Mouse (Mus musculus): Measurements from ENCODE around the gene Msh3. TPM values are rescaled to one million over a fixed set of nuclear protein-coding genes. Genes with fewer than 3 reads are reported as not detected.

Msh3 gene
- polyA plus RNA-seq, 1 experiment, result 14.0 TPM

DNA sequence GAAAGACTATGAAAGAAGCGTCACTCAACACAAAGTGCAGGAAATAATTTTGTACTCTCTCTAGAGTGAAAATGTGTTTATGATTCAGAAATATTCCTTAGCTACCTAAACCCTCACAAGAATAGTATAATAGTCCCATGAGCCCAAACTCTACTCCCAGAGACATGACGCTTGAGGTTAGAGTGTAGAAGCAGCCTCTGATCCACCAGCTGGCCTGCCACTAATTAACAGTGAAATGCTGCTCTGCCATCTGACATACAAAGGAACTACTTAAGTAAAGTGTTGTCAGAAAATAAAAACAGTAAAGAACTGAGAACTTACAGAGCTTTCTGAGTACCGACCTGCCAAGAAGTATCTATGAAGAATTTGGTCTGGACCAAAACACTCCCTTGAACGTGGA lies 52.3 kb downstream of the Msh3 start:
- H3K4me1 ChIP-seq (ENCODE audit: control insufficient read depth, insufficient read depth, low read length), result no peaks in the 10 kb centered on the region
- no peak overlapping the region for H3K27ac ChIP-seq (ENCODE audit: insufficient read depth, low read length)

DNA sequence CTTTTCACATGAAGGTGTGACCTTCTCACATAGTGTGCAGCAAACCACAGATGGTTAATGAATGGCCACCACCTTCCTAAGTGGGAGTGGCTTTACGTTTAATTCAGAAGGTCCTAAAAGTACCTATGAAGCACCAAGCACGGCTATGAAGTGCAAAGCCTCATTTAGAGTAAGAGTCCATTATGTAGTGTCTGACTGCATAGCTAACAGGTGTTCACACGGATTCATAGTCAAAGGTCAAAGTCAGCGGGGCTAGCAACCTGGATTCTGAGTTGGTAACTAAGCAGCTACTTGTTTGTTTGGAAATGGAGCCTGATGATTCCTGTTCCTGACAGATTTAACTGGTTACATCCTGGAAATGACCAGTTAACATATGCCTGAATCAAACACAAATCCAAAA lies 53.0 kb downstream of the Msh3 start:
- no peak overlapping the region for H3K4me3 ChIP-seq (ENCODE audit: insufficient read depth, low read length)
- H3K4me1 ChIP-seq (ENCODE audit: control insufficient read depth, insufficient read depth, low read length), result no peaks in the 10 kb centered on the region
- H3K27ac ChIP-seq (ENCODE audit: insufficient read depth, low read length), result no peak overlapping the region
- TF ChIP-seq POLR2A (IDR thresholded peaks at IDR 0.05; ENCODE audit: low read depth, low read length) (no peak), CTCF (IDR thresholded peaks at IDR 0.05; ENCODE audit: borderline replicate concordance, insufficient read depth, low read length) (no peak)

More for the DNA sequence above, 52.3 kb downstream of the Msh3 start:
- no peak overlapping the region for H3K4me3 ChIP-seq (ENCODE audit: insufficient read depth, low read length)
- TF ChIP-seq CTCF (IDR thresholded peaks at IDR 0.05; ENCODE audit: borderline replicate concordance, insufficient read depth, low read length), result no peak
- TF ChIP-seq POLR2A (IDR thresholded peaks at IDR 0.05; ENCODE audit: low read depth, low read length), result no peak

DNA sequence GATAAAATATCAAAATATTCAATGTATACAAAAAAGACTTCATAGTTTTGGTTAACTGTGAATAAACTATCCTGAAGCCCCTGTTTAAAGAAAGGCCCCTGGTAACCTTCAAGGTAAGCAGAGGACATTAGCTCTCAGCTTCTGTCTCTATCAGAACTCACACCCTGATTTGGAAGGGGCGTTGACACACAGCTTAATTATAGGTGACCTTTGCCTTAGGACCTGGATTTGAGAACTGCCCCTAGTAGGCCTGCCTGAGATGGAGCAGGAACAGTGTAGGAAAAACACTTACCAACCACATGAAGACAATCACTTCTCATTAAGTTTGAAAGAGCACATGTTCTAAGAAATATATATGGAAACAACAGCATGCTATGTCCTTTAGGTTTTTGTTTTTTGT lies 55.3 kb downstream of the Msh3 start:
- H3K4me3 ChIP-seq (ENCODE audit: insufficient read depth, low read length), result no peak overlapping the region
- H3K4me1 ChIP-seq (ENCODE audit: control insufficient read depth, insufficient read depth, low read length), result no peaks in the 10 kb centered on the region
- TF ChIP-seq CTCF (IDR thresholded peaks at IDR 0.05; ENCODE audit: borderline replicate concordance, insufficient read depth, low read length) (no peak), POLR2A (IDR thresholded peaks at IDR 0.05; ENCODE audit: low read depth, low read length) (no peak)
- H3K27ac ChIP-seq (ENCODE audit: insufficient read depth, low read length), result no peak overlapping the region

DNA sequence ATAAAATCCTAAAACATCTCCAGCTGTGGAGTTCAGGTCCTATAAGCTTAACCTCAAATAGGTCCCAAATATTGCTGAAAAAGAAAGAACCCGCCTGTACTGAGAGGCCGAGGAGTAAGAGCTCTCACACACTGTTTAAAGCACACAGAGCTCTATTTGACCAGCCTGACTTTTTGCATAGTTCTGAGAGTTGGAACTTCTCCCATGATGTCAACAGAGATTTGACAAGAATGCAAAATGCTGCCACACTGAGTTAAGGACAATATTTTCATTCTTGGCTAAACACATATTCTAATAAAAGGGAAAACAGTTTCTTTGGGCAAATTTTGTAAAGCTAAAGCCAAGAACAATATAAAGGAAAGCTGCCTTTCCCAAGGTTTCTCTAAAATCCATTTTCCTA lies 57.8 kb downstream of the Msh3 start:
- no peaks in the 10 kb centered on the region for H3K4me1 ChIP-seq (ENCODE audit: control insufficient read depth, insufficient read depth, low read length)
- no peak overlapping the region for H3K4me3 ChIP-seq (ENCODE audit: insufficient read depth, low read length)
- no peak overlapping the region for H3K27ac ChIP-seq (ENCODE audit: insufficient read depth, low read length)
- TF ChIP-seq CTCF (IDR thresholded peaks at IDR 0.05; ENCODE audit: borderline replicate concordance, insufficient read depth, low read length), result no peak
- no peak for TF ChIP-seq POLR2A (IDR thresholded peaks at IDR 0.05; ENCODE audit: low read depth, low read length)

DNA sequence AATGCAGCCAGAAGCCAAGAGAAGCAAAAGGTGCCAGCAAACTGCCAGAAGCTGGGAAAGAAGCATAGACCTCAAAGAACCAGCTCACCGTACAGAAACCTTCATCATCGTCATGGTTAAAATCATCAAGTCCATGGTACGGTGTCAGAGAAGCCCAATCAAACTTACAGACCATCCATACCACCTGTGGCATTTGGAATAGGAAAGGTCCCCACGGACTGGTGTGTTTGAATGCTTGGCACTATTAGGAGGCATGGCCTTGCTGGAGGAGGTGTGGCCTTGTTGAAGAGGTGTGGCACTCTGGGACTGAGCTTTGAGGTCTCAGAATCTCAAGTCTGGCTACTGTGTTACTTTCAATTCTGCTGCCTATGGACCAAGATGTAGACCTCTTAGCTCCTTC lies 58.3 kb downstream of the Msh3 start:
- TF ChIP-seq CTCF (IDR thresholded peaks at IDR 0.05; ENCODE audit: borderline replicate concordance, insufficient read depth, low read length) (no peak), POLR2A (IDR thresholded peaks at IDR 0.05; ENCODE audit: low read depth, low read length) (no peak)
- no peaks in the 10 kb centered on the region for H3K4me1 ChIP-seq (ENCODE audit: control insufficient read depth, insufficient read depth, low read length)
- no peak overlapping the region for H3K27ac ChIP-seq (ENCODE audit: insufficient read depth, low read length)
- no peak overlapping the region for H3K4me3 ChIP-seq (ENCODE audit: insufficient read depth, low read length)

DNA sequence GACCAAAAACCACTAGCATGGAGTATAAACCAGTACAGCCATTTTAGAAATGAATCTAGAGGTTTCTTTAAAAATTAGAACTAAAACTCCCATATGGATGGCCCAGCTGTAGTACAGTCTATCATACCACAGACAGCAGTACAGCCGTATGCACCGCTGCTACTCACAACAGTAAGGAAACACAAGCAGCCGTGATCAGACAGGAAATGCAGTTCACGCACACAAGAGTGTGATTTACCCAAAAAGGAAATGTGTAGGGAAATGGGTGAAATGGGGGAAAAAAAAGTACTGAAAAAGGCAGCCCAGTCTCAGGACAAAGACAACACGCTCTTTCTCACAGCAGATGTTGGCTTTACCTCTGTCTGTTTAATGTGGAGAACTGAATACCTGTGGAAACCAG lies 60.9 kb downstream of the Msh3 start:
- H3K4me3 ChIP-seq (ENCODE audit: insufficient read depth, low read length), result no peak overlapping the region
- TF ChIP-seq POLR2A (IDR thresholded peaks at IDR 0.05; ENCODE audit: low read depth, low read length), result no peak
- no peak for TF ChIP-seq CTCF (IDR thresholded peaks at IDR 0.05; ENCODE audit: borderline replicate concordance, insufficient read depth, low read length)
- no peaks in the 10 kb centered on the region for H3K4me1 ChIP-seq (ENCODE audit: control insufficient read depth, insufficient read depth, low read length)
- H3K27ac ChIP-seq (ENCODE audit: insufficient read depth, low read length), result no peak overlapping the region

DNA sequence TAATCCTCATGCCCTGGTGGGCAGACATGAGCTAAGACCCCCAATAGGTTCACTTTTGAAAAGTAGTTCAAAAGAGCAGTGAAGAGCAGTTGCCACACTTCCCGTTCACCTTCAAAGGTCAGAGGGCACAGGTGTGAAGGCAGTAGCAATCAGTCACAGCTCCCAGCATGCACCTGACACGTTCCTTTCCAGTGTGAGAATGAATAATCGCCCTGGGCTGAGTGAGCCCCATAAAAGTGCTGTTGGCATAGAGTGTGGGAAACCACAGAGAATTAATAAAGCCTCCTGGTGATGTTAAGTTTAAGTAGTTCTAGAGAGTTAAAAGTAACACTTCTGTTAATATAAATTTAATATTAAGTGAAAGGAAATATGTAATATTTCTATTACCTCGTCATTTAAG lies 63.2 kb downstream of the Msh3 start:
- no peaks in the 10 kb centered on the region for H3K4me1 ChIP-seq (ENCODE audit: control insufficient read depth, insufficient read depth, low read length)
- H3K4me3 ChIP-seq (ENCODE audit: insufficient read depth, low read length), result no peak overlapping the region
- TF ChIP-seq CTCF (IDR thresholded peaks at IDR 0.05; ENCODE audit: borderline replicate concordance, insufficient read depth, low read length) (no peak), POLR2A (IDR thresholded peaks at IDR 0.05; ENCODE audit: low read depth, low read length) (no peak)
- H3K27ac ChIP-seq (ENCODE audit: insufficient read depth, low read length), result no peak overlapping the region

DNA sequence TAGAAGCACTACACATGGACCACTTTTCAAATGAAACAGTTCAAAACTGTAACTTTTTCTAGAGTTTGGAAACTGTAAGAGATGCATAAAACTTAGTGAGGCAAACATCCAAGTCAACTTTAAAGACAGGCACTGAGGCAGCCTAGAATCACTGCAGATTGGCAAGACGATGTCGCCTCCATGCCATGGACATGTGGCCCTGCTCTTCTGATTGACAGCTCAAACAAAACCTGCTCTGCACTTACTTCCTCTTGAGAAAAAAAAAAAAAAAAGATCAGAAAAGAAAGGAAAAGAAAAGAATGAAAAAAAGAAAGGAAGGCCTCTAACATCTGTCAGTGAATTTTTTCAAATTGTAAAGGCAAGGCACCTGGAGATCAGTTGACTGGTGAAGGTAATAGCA lies 77.8 kb downstream of the Msh3 start:
- Histone ChIP-seq H3K27ac (ENCODE audit: insufficient read depth, low read length) (no peak overlapping the region), H3K4me3 (ENCODE audit: insufficient read depth, low read length) (no peak overlapping the region), H3K4me1 (ENCODE audit: control insufficient read depth, insufficient read depth, low read length) (peaks cover 2% of the 10 kb centered on the region; the same call in 1 of the 2 replicates)
- TF ChIP-seq CTCF (IDR thresholded peaks at IDR 0.05; ENCODE audit: borderline replicate concordance, insufficient read depth, low read length) (no peak), POLR2A (IDR thresholded peaks at IDR 0.05; ENCODE audit: low read depth, low read length) (no peak)

DNA sequence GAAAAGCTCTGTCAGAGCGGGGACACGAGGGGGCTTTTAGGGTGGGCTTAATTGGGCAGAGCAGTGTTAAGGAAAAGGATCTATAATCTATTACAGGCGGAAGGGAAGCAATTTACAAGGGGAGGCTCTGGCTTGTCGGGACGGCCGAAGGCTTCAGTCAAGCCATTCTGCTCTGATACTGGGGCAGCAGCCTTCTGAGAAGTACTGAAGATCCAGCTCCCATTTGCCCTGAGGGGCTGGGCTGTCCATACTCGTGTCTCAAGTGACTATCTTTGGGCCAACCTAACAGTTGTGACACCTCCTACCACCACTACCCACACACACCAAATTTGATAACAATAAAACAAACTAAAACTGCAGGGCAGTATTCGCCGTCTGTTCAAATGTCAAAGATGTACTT lies 79.5 kb downstream of the Msh3 start:
- no peak for TF ChIP-seq POLR2A (IDR thresholded peaks at IDR 0.05; ENCODE audit: low read depth, low read length)
- no peak for TF ChIP-seq CTCF (IDR thresholded peaks at IDR 0.05; ENCODE audit: borderline replicate concordance, insufficient read depth, low read length)
- H3K27ac ChIP-seq (ENCODE audit: insufficient read depth, low read length), result no peak overlapping the region
- H3K4me1 ChIP-seq (ENCODE audit: control insufficient read depth, insufficient read depth, low read length), result peaks cover 2% of the 10 kb centered on the region; the same call in 1 of the 2 replicates
- H3K4me3 ChIP-seq (ENCODE audit: insufficient read depth, low read length), result no peak overlapping the region

- Histone ChIP-seq H3K4me1 (ENCODE audit: control insufficient read depth, insufficient read depth, low read length) (peaks cover 2% of the 10 kb centered on the region; the same call in 1 of the 2 replicates), H3K27ac (ENCODE audit: insufficient read depth, low read length) (no peak overlapping the region), H3K4me3 (ENCODE audit: insufficient read depth, low read length) (no peak overlapping the region)
- TF ChIP-seq CTCF (IDR thresholded peaks at IDR 0.05; ENCODE audit: borderline replicate concordance, insufficient read depth, low read length), result no peak
- TF ChIP-seq POLR2A (IDR thresholded peaks at IDR 0.05; ENCODE audit: low read depth, low read length), result no peak
Measured at GRCm38 (mm10) chr13:92274274-92275198, 80.3 kb downstream of the Msh3 start.
